Mouse (Mus musculus) cerebellum, postnatal 14 days (tissue): Measurements from ENCODE around the gene Zglp1.
"Not testable (repeated sequence)": the region's sequence is repeated elsewhere in the genome, so short reads cannot be mapped to it uniquely, and the experiment has no call there.

Source experiments
- DNase-seq, 2 experiments: peaks; one replicate each; pipeline ENCODE4 v3.0.0; 2021; ENCODE audit warnings: mixed read lengths in 2 of 2

Zglp1 gene

DNA sequence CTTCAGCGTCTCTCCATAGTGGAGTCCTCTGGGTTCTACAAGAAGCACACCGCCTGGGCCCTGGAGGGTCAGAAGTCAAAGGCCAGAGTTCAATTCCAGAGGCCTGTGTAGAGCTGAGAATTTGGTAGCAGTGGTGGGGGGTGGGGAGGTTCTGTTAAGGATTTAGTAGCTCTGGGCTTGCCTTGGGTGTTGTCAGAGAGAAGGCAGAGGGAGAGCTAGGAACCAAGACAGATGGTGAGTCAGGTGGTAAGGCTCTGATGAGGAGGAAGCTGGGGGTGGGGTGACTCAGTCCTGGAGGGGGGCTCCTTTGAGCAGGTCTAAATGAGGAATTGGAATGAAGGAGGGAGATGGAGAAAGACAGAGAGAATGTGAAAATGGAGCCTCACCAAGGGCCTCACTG is 4.0 kb downstream of the Zglp1 start:
- DNase-seq: no peak

DNA sequence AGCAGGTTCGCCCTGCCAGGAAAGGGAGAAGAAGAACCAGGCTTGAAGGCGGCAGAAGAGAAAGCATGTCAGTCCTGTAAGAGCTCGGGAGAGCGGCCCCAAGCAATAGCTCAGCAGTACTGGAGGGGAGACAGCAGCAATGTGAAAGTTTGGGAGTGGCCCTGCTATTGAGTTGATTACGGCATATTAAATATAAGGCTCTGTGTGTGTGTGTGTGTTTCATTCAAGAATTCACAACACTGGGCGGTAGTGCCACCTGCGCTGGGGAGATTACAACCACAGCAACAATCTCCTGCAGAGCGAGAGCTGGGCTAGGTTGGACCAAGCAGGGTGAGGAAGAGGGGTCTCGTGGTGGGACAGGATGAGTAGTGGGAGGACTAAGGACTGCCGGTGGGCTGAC is 15.3 kb downstream of the Zglp1 start:
- no peak for DNase-seq

DNA sequence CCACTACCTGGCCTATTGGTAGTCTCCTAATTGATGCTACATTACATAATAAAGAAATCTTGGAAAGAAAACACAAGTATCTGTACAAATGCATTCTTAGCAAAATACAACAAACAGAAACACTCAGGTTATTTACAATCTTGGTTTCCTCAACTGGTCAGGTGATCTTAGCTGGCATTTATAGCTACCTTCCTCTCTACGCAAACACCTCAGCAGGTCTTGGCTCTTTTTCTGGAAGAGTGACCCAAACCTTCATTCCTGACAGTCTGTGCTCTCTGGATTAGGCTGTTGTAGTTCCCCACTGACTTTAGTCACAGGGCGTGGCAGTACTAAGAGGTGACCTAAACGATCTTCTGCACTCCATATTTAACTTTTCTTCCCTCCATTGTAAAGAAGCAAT is 21.7 kb downstream of the Zglp1 start:
- no peak for DNase-seq

DNA sequence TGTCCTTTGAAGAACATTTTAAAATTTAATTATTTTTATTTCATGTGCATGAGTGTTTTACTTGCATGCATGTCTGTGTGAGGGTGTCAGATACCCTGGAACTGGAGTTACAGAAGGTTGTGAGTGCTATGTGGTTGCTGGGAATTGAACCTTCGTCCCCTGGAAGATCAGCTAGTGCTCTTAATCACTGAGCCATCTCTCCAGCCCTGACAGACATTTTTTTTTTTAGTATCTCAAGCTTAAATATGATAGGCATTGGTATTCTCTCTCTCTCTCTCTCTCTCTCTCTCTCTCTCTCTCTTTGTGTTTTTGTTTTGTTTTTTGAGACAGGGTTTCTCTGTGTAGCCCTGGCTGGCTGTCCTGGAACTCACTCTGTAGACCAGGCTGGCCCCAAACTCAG is 22.1 kb downstream of the Zglp1 start:
- not testable (repeated sequence) for DNase-seq

DNA sequence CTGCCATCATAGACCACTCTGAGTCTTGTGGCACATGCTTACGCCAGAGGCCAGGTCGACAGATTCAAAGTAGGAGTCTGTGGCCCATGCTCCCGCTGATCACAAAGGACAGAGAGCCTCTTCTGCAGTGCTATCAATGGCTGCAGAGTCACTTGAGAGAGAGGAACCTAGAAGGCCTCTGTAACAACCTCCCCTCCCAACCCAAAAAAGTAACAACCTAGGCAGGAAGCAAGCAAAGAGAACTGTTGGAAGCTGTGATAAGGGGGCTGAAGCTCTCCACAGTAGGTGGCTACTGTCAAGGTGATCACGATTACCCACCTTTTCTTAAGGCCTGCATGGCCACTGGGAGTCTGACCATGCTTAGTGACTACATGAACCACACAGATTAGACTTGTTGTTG is 23.3 kb downstream of the Zglp1 start:
- no peak for DNase-seq

DNA sequence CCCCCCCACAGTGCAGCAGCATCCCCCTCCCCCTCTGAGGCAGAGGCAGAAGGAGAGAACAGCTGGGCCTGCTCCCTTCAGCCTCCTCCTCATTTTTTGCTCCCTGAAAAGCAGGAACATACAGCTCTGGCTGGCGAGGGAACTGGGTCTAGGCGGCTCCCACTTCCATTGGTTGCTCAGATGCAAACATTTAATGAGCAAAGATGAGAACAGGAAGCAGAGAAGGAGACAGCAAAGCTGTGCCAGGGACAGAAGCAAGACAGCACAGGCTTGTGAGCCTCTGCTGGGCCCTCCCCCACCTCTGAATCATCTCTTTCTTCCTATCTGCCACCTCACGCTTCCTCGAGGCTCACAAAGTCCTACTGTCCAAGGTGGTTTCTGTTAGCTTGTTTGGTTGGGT is 25.6 kb downstream of the Zglp1 start:
- DNase-seq: no peak

DNA sequence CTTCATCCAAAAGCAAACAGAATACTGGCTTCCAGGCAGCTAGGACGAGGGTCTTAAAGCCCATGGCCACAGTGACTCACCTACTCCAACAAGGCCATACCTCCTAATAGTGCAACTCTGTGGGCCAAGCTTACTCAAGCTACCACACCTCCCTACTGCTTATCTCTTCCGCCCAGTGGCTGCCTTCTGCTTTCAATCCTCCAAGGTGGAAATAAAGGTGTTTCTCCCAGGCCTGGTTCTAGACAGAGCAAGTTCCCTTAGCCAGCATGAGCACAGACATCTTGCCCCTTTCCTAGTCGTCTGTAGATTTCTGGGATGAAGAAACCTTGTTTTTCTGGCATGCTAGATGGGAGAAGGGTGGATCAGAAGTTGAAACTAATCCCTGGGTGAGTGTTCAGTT is 27.1 kb downstream of the Zglp1 start:
- DNase-seq: no peak

DNA sequence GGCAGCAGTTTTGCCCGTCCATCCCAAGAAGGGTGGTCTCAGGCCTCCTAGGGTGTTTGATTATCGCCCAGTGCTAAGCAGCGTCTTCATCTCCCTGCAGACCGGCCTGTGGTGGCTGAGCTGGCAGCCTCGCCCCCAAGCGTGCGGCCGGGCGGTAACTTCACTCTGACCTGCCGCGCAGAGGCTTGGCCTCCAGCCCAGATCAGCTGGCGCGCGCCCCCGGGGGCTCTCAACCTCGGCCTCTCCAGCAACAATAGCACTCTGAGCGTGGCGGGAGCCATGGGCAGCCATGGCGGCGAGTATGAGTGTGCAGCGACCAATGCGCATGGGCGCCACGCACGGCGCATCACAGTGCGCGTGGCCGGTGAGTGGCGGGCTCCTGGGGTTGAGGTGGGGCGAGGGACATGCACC is 29.4 kb downstream of the Zglp1 start:
- DNase-seq: peak; percentile 49 to 51

DNA sequence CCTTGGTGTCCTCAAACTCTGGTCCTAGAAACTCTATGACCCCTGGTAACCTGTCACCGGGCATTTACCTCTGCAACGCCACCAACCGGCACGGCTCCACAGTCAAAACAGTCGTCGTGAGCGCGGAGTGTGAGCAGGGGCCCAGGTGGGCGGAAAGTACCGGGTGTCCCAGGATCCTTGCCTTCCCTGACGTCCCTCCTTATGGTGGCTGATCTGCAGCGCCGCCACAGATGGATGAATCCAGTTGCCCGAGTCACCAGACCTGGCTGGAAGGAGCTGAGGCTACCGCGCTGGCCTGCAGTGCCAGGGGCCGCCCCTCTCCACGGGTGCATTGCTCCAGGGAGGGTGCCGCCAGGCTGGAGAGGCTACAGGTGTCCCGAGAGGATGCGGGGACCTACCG is 30.2 kb downstream of the Zglp1 start:
- DNase-seq: no peak

DNA sequence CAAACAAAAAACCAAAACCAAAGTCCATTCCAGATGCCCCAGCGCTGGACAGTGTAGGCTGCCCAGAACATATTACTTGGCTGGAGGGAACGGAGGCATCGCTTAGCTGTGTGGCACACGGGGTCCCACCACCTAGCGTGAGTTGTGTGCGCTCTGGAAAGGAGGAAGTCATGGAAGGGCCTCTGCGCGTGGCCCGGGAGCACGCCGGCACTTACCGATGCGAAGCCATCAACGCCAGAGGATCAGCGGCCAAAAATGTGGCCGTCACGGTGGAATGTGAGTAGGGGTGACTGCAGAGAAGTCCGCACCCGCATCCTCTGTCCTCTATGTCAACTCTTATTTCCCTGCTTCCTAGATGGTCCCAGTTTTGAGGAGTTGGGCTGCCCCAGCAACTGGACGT is 30.7 kb downstream of the Zglp1 start:
- no peak for DNase-seq

DNA sequence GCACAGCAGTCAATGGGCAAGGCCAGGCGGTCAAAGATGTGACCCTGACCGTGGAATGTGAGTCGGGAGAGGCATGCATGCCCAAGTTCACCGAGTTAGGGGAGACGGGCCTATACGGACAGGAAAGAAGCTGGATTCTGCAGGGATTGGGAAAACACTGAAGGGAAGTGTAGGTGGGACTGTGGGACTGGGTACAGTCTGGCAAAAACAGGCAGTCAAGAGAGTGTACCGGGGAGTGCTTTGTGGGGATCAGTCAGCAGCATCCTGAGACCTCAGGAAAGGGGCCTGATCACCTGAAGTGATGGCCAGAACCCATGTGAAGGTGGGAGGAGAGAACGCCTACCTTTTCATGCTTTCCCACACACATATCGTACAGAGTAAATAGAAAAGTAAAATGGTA is 31.3 kb downstream of the Zglp1 start:
- no peak for DNase-seq

DNA sequence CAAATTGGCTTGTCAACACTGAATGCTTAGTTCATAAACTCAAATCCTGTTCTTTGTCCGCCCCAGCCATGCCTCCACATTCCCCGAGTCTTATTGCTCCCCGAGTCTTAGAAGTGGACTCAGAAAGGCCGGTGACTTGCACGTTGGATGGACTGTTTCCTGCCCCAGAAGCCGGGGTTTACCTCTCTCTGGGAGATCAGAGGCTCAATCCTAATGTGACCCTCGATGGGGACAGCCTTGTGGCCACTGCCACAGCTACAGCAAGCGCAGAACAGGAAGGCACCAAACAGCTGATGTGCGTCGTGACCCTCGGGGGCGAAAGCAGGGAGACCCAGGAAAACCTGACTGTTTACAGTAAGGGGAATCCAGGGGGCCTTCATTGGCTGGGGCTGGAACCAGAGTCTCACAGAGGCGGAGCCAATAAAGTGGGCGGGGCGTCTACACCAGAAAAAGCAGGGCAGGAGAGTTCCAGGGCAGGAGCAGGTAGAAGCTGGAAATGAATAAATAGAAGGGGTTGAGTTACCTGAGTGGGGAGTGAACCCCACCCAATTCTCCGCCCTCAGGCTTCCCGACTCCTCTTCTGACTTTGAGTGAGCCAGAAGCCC is 32.3 kb downstream of the Zglp1 start:
- no peak for DNase-seq

DNA sequence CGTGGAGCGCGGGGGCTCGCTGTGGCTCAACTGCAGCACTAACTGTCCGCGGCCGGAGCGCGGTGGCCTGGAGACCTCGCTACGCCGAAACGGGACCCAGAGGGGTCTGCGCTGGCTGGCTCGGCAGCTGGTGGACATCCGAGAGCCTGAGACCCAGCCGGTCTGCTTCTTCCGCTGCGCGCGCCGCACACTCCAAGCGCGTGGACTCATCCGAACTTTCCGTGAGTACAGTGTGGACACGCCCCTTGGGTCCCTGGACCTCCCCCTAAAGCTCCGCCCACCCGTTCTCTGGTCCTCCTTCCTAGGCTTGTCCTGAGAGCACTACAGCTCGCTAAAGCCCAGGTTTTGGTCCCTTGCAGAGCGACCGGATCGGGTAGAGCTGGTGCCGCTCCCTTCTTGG is 33.8 kb downstream of the Zglp1 start:
- DNase-seq: peak; percentile 45 to 47

DNA sequence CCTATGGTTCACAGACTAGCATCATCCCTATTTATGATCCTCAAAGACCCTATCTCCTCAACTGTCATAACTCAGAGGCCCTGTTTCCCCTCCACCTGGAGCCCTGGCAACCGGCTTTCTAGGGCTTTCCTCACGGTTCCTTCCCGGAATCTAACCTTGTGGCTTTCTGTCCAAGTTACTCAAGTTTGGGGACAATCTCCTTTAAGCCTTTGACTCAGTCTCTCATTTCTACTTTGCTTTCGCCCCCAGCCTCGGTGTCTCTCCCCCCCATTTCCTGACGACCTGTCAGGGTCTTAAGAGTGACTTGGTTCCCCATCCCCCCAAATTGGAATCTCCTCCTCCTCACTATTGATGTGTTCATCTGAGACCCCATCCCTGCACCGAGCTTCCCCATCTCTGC is 34.4 kb downstream of the Zglp1 start:
- no peak for DNase-seq

DNA sequence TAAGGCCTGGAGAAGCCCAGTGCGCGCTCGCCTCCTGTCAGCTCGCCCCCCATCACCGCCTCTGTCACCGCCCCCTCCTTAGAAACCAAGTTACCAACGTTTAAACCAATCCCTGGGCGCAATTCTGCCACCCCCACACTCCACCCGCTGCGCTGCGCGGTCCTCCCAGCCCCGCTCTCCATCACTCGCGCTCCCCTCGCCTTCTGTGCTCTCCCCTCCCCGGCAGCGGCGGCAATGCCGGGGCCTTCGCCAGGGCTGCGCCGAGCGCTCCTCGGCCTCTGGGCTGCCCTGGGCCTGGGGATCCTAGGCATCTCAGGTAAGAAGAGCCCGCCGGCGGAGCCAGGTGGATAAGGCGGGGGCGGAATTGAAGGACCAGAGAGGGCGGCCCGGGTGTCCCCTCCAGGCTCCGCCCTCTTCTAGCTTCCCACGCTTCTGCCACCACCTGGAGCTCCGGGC is 35.0 kb downstream of the Zglp1 start, which contains the start of gene Icam5:
TSS of gene Icam5 (plus strand) at position 178 of the 456 bp plus-strand sequence.
- DNase-seq: peak; percentile 51 to 54

DNA sequence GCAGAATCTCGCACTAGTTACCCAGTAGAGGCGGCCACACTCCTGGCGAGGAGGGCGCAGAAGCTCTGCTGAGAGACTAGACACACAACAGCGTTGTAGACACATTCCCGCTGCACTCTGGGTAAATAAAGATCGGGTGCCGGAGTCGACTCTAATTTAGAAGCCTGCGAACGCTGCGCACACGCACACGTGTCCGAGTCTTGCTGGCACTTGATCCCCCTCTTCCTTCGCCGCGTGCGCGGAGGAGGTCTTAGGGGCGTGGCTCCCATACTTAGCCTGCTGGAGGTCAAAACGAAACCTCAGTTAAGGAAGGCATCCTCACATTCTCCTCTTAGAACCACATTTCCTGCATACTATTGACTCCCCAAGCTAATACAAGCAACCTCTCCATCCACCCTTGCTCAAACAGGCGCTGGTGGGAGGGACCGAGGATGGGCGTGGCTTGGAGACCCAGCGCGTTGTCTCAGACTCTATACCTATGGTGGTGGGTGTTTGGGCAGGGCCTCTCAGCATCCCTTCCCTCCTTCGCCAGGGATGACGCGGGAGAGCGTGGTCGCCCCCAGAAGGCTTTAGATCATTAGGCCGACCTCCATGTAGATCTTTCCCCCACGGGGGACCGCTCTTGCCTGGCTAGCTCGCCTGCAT is 35.5 kb downstream of the Zglp1 start:
- peak; percentile 59 to 61 for DNase-seq

DNA sequence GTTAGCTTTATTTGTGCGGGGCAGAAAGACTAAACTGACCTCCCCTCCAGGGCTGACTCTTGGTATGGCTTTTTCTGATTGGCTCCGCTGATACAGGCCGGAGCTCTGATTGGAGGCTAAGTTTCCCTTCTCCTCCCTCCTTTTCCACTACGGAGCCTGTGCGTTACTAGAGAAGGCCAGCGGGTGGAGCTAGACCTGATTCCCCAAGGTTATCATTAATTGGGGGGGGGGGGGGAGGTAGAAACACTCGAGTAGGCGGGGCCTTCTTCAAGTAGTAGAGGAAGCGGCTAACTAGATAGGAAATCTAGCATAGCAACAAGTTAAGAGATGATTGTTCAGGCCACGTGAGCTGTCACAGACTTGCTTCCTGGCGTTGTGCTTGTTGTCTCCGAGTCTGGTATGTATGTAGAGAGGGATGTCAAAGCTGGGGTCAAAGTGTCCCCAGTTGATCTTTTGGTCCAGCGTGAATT is 36.1 kb downstream of the Zglp1 start:
- peak; percentile 83 to 91 for DNase-seq

DNA sequence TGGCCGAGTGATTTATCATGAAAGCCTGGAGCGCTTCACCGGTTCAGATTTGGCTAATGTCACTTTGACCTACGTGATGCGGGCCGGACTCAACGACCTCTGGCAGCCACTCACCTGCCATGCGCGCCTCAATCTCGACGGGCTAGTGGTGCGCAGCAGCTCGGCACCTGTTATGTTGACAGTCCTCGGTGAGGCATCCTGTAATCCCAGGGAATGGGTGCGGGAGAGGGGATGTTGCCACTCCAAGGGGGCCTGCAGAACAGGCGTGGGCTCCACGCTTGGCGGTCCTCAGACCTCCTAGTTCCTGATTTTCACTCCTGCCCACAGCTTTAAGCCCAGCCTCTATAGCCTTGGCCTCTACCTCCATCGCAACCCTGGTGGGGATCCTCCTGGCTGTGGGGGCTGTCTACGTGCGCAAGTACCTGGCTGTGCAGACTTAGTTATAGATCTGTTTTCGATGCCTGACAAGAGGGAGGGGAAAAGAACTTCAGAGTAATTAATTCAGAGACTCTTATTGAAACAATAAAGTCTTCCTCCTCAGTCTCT is 36.8 kb downstream of the Zglp1 start:
- DNase-seq: no peak

DNA sequence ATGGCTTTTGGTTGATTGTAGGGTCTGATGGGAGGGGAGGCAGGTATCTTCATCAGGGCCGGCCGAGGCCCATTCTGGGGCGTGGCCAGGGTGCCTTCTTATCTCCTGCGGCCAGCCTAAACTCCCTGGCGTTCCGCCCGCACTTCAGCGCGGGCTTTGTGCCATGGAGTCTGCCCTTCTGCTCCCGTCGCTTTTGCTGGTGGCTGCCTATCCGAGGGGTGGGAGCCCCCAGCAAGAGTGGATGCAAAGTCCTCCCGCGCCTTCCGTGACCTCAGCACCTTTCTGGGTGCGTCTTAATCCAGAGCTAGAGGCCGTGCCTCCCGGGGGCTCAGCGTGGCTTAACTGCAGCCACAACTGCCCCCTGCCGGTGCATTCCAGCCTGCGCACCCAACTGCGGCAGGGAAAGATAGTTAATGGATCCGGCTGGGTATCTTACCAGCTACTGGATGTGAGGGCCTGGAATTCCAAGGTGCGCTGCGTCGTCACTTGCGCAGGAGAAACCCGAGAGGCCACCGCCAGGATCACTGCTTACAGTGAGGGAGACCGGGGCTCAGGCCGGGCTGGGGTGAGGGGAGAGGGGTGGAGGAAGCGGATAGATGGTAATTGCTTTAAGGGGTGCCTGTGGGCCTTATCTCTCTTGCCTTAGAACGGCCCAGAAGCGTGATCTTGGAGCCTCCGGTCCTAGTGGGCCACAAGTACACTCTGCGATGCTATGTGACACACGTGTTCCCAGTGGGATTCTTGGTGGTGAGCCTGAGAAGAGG is 37.4 kb downstream of the Zglp1 start, which contains the start of gene Icam4:
TSS of gene Icam4 (plus strand) at position 83 of the 764 bp plus-strand sequence.
- peak; percentile 68 to 78 for DNase-seq

DNA sequence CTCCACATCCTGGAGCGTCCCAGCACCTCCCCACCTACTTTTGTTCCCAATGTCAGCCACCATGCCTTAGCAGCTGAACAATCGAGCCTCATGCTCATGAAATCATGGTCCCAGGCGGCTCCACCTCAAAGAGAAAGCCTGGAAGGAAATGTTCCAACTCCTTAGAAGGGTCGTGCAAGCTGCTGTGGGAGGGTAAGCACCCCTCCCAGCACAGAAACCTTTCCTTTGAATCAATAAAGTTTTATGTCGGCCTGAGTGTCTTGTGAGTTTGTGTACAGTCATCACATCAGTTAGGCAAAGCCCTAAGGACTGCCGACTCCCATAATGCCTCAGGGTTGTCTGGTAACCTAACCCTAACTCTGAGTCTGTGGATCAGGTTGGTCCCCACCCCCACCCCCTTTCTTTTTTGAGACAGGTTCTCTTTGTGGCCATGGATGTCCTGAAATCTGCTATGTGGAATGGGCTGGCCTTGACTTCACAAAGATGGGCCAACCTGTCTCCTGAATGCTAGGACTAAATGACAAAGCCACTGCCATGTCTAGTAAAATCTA is 38.3 kb downstream of the Zglp1 start:
- DNase-seq: no peak

DNA sequence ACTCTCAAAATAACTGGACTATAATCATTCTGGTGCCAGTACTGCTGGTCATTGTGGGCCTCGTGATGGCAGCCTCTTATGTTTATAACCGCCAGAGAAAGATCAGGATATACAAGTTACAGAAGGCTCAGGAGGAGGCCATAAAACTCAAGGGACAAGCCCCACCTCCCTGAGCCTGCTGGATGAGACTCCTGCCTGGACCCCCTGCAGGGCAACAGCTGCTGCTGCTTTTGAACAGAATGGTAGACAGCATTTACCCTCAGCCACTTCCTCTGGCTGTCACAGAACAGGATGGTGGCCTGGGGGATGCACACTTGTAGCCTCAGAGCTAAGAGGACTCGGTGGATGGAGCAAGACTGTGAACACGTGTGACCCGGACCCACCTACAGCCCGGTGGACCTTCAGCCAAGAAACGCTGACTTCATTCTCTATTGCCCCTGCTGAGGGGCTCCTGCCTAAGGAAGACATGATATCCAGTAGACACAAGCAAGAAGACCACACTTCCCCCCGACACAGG is 39.1 kb downstream of the Zglp1 start:
- DNase-seq: peak in 1 of 2 experiments; percentile 38

DNA sequence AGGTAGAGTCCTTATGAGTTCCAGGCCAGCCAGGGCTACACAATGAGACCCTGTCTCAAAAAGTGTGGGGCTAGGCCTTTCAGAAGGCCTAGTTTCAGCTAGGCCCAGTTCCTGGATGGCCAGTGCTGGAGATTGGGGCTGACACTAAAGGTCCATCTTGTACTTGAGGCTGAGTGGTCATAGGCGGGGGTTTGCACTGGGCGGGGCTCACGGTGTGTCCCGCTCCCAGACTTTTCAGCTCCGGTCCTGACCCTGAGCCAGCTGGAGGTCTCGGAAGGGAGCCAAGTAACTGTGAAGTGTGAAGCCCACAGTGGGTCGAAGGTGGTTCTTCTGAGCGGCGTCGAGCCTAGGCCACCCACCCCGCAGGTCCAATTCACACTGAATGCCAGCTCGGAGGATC is 40.0 kb downstream of the Zglp1 start:
- no peak for DNase-seq

DNA sequence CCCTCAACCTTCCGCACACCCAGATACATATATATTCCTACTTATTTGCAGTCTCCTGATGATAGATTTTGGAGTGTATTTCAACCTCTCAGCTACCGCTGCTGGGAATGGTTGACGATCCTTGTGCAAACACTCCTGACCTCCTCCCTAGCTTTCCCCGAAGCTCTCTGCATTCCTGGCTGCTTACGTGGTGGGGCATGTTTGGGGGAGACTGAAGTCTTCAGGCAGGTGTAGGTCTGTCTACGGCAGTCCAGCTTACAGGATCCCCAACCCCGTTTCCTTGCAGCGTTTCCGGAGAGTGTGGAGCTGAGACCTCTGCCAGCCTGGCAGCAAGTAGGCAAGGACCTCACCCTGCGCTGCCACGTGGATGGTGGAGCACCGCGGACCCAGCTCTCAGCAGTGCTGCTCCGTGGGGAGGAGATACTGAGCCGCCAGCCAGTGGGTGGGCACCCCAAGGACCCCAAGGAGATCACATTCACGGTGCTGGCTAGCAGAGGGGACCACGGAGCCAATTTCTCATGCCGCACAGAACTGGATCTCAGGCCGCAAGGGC is 41.6 kb downstream of the Zglp1 start:
- no peak for DNase-seq
